Mouse (Mus musculus) liver, postnatal 0 days (tissue): ENCODE results near the gene Mecr.
A peak's percentile ranks its signal among the peaks of the same experiment; 100 is the strongest.

Experiments
- CTCF ChIP-seq: sonication (generic); IDR thresholded peaks from 2 replicates; pipeline ENCODE4 v1.5.1; 2016; ENCODE audit warnings: antibody characterized with exemption, low read depth
- EP300 ChIP-seq: IDR thresholded peaks from 2 replicates; pipeline ENCODE4 v1.6.1; 2016; ENCODE audit warnings: antibody characterized with exemption, low read depth, mild to moderate bottlenecking

GRCm38 (mm10) chr4:131897787-131898186, 54.5 kb downstream of the Mecr start:
- TF ChIP-seq CTCF (no peak), EP300 (peak; percentile 75)
